In the genomic region with DNA sequence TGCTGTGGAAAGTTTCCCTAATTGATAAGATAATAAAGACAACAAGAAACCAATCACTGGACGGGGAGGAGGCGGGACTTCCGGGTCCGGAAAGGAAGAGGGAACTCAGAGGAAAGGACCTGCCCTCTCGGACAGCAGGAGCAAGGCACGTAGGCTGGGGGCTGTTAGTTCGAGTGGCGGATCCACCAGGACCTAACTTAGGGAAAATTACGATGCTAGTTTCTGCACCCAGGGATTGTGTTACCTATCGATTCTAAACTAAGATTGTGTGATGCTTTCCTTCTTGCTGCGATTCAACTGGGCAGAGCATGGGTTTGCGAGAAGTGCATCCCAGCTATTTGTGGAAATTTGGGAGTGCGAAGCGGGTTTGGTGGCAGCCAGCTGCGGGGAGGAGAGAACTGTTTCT, we compare ENCODE assay signal across 8 mouse cellular contexts.
DNase-seq lines count a peak whose midpoint lies in the region; ATAC-seq and TF ChIP-seq lines count a peak whose summit lies in the region.

No protein-coding gene starts in this region.

- peak overlapping the region; percentile 87 for H3K4me2 ChIP-seq in forebrain, embryonic 12.5 days
- H3K4me2 ChIP-seq in heart, postnatal 0 days (ENCODE audit: low read depth, low read length) = peak overlapping the region; percentile 91
- H3K4me2 ChIP-seq in neural tube, embryonic 13.5 days = peak overlapping the region; percentile 86

- H3K9me3 ChIP-seq in forebrain, embryonic 12.5 days = no peaks in the 10 kb centered on the region
- no peaks in the 10 kb centered on the region for H3K9me3 ChIP-seq in heart, postnatal 0 days (replicated peaks; ENCODE audit: control insufficient read depth, low read length)
- H3K9me3 ChIP-seq in neural tube, embryonic 13.5 days = no peaks in the 10 kb centered on the region

- peak overlapping the region; percentile 44; the same call in 1 of the 2 replicates for H3K27ac ChIP-seq in forebrain, embryonic 12.5 days
- peak overlapping the region; percentile 56 for H3K27ac ChIP-seq in heart, postnatal 0 days (ENCODE audit: low read depth)
- H3K27ac ChIP-seq in neural tube, embryonic 13.5 days (replicated peaks) = peak overlapping the region; percentile 35; the same call in 1 of the 2 replicates

- no peaks in the 10 kb centered on the region for H3K4me1 ChIP-seq in forebrain, embryonic 12.5 days
- peaks cover 5% of the 10 kb centered on the region; the same call in 1 of the 2 replicates for H3K4me1 ChIP-seq in heart, postnatal 0 days (ENCODE audit: control insufficient read depth, insufficient read depth)
- no peaks in the 10 kb centered on the region for H3K4me1 ChIP-seq in neural tube, embryonic 13.5 days (replicated peaks)

- under 1% methylated on average over 15 of the region's 15 CpGs for WGBS in forebrain, embryonic 12.5 days
- WGBS in heart, postnatal 0 days = 3% methylated on average over 15 of the region's 15 CpGs
- WGBS in neural tube, embryonic 13.5 days = 1% methylated on average over 15 of the region's 15 CpGs

- peak overlapping the region; percentile 69 for H3K9ac ChIP-seq in forebrain, embryonic 12.5 days
- peak overlapping the region; percentile 68 for H3K9ac ChIP-seq in heart, postnatal 0 days (replicated peaks; ENCODE audit: low read depth, low read length)
- peak overlapping the region; percentile 74 for H3K9ac ChIP-seq in neural tube, embryonic 13.5 days

- ATAC-seq in CD4-positive, CD25-positive, alpha-beta regulatory T cell, adult 4 months = peak; percentile 14
- peak; percentile 81 for ATAC-seq in forebrain, embryonic 12.5 days (ENCODE audit: low FRiP score)
- peak; percentile 69 for ATAC-seq in heart, postnatal 0 days (ENCODE audit: insufficient read depth, low read depth)
- peak; percentile 83 for ATAC-seq in neural tube, embryonic 13.5 days (ENCODE audit: low read depth)

- TF ChIP-seq EP300 in heart, postnatal 0 days (IDR thresholded peaks at IDR 0.05; ENCODE audit: low read depth) = no peak

- peak overlapping the region; percentile 59 for H3K4me3 ChIP-seq in forebrain, embryonic 12.5 days (replicated peaks)
- H3K4me3 ChIP-seq in heart, postnatal 0 days (ENCODE audit: low read depth, low read length) = peak overlapping the region; percentile 68
- H3K4me3 ChIP-seq in neural tube, embryonic 13.5 days = peak overlapping the region; percentile 58

- H3K36me3 ChIP-seq in forebrain, embryonic 12.5 days (replicated peaks) = no peaks in the 10 kb centered on the region
- no peaks in the 10 kb centered on the region for H3K36me3 ChIP-seq in heart, postnatal 0 days (replicated peaks; ENCODE audit: control insufficient read depth, insufficient read depth, low read length)
- no peaks in the 10 kb centered on the region for H3K36me3 ChIP-seq in neural tube, embryonic 13.5 days

- DNase-seq in c-Kit-positive CD71-positive TER-119-positive erythroid progenitor cells, embryonic 14.5 days (ENCODE audit: low spot score) = peak; percentile 58
- DNase-seq in heart, postnatal 0 days (ENCODE audit: low spot score) = peak; percentile 46
- peak; percentile 73 to 85 for DNase-seq in kidney, postnatal 36 days
- DNase-seq in lung, adult 18-20 months = peak; percentile 85
- peak; percentile 76 for DNase-seq in testis, postnatal 10 days (ENCODE audit: low spot score)

- H3K27me3 ChIP-seq in forebrain, embryonic 12.5 days = no peaks in the 10 kb centered on the region
- no peaks in the 10 kb centered on the region for H3K27me3 ChIP-seq in heart, postnatal 0 days (ENCODE audit: control insufficient read depth, insufficient read depth, low read length)
- no peaks in the 10 kb centered on the region for H3K27me3 ChIP-seq in neural tube, embryonic 13.5 days

- TF ChIP-seq CTCF in heart, postnatal 0 days (IDR thresholded peaks at IDR 0.05; ENCODE audit: low read depth) = no peak

Comparison
In these comparisons a context has a peak if more than half of its experiments do, and no peak if none do; other contexts are left out.
1. Peak in every context shown above with its lines: DNase-seq, ATAC-seq, H3K4me3 ChIP-seq and H3K27ac ChIP-seq.
2. ATAC-seq: peak in every context shown above with its lines; median percentile 83 in neural tube, embryonic 13.5 days; 81 in forebrain, embryonic 12.5 days; 69 in heart, postnatal 0 days; 14 in CD4-positive, CD25-positive, alpha-beta regulatory T cell, adult 4 months.